Mouse (Mus musculus) olfactory bulb, adult 2 months (tissue): Measurements from ENCODE around the gene Dhcr24. TPM values are rescaled to one million over a fixed set of nuclear protein-coding genes. Genes with fewer than 3 reads are reported as not detected.

ENCODE experiments used
- H3K27ac ChIP-seq: fragments of 200-500 bp; 2 replicates; pipeline ENCODE4 v1.5.1; 2012; ENCODE audit warnings: low read depth, low read length; ENCODE audit not compliant: insufficient read depth
- H3K4me1 ChIP-seq: fragments of 200-500 bp; 2 replicates; pipeline ENCODE4 v1.6.1; 2012; ENCODE audit warnings: low read length; ENCODE audit not compliant: control insufficient read depth, insufficient read depth
- H3K4me3 ChIP-seq: fragments of 200-500 bp; 2 replicates; pipeline ENCODE4 v1.5.1; 2012; ENCODE audit warnings: mild to moderate bottlenecking, low read depth, low read length, moderate library complexity; ENCODE audit not compliant: insufficient read depth
- CTCF ChIP-seq: fragments of 200-500 bp; IDR thresholded peaks from 2 replicates; pipeline ENCODE4 v1.5.1; 2012; ENCODE audit warnings: low read depth, mild to moderate bottlenecking, low read length, moderate library complexity; ENCODE audit not compliant: insufficient read depth
- POLR2A ChIP-seq: fragments of 200-500 bp; IDR thresholded peaks from 2 replicates; pipeline ENCODE4 v1.6.1; 2012; ENCODE audit warnings: mild to moderate bottlenecking, low read depth, low read length, moderate library complexity; ENCODE audit not compliant: insufficient read depth
- WGBS: fragments of 180-500 bp; shearing (Covaris S2); methylation state at CpG from one replicate; pipeline ENCODE4 v1.1.7; 2018; 5-methylcytosine and 5-hydroxymethylcytosine counted together
- polyA plus RNA-seq: library from polyadenylated mRNA; stranded (reverse); fragments of >200 nt; gene quantifications from 2 replicates; pipeline ENCODE4 v1.2.4, GENCODE M21; 2012; ENCODE audit warnings: low replicate concordance; ENCODE audit not compliant: missing spikeins, insufficient read depth, insufficient read length

Gene Dhcr24
- polyA plus RNA-seq = not detected in 2 replicates

DNA sequence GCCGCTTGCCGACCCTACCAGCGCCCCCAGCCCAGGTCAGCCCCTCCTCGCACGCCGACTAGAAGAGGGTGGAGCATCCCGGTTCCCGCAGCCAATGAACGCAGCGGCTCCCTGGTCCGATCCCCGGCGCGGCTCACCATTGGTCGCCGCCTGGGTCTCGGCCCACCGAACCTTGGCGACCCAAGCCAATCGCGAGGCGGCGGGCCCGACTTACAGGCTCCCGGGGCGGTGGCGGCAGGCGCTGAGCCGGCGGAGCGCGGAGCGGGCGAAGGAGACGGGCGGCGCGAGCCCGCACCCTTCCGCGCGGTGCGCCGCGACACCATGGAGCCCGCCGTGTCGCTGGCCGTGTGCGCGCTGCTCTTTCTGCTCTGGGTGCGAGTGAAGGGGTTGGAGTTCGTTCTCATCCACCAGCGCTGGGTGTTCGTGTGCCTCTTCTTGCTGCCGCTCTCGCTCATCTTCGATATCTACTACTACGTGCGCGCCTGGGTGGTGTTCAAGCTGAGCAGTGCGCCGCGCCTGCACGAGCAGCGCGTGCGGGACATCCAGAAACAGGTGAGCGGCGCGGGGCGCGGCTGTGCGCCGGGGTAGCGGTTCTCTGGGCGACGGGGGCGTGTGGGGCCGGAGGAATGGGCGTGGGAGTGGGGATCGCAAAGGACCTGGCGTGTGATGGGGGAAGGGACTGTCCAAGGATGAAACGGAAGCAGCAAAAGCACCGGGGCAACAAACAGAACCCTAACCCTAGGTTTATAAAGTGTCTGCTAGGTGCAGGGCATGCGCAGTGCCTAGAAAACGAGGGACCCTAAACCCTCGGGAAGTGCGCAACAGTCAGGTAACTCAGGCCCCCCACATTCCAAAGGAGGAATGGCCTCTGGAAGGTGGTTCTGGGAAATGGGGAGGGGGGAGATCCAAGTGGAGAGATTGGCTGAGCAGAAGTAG, at the start of gene Dhcr24:
TSS of gene Dhcr24 (plus strand) at position 193 of the 936 bp plus-strand sequence.
- TF ChIP-seq CTCF (no peak), POLR2A (peak; percentile 84)
- under 1% methylated on average over 87 of the region's 89 CpGs for WGBS
- H3K4me3 ChIP-seq = peak within 1 kb of the TSS; percentile 72
- peak within 1 kb of the TSS; percentile 26 for H3K27ac ChIP-seq
- H3K4me1 ChIP-seq = peaks cover 23% of the 10 kb centered on the region

- Histone ChIP-seq H3K4me3 (no peak overlapping the region), H3K4me1 (no peaks in the 10 kb centered on the region), H3K27ac (no peak overlapping the region)
- WGBS = 72% methylated on average over 6 of the region's 6 CpGs
- TF ChIP-seq CTCF (no peak), POLR2A (no peak)
Measured at GRCm38 (mm10) chr4:106514606-106515005, 46.2 kb upstream of the Dhcr24 start.

GRCm38 (mm10) chr4:106522547-106522946, 38.3 kb upstream of the Dhcr24 start:
- 77% methylated on average over 3 of the region's 3 CpGs for WGBS
- TF ChIP-seq POLR2A (no peak), CTCF (no peak)
- Histone ChIP-seq H3K27ac (no peak overlapping the region), H3K4me1 (no peaks in the 10 kb centered on the region), H3K4me3 (no peak overlapping the region)

GRCm38 (mm10) chr4:106524131-106524530, 36.7 kb upstream of the Dhcr24 start:
- 86% methylated on average over 2 of the region's 2 CpGs for WGBS
- Histone ChIP-seq H3K27ac (no peak overlapping the region), H3K4me1 (peaks cover 5% of the 10 kb centered on the region), H3K4me3 (no peak overlapping the region)
- no peak for TF ChIP-seq POLR2A
- no peak for TF ChIP-seq CTCF

DNA sequence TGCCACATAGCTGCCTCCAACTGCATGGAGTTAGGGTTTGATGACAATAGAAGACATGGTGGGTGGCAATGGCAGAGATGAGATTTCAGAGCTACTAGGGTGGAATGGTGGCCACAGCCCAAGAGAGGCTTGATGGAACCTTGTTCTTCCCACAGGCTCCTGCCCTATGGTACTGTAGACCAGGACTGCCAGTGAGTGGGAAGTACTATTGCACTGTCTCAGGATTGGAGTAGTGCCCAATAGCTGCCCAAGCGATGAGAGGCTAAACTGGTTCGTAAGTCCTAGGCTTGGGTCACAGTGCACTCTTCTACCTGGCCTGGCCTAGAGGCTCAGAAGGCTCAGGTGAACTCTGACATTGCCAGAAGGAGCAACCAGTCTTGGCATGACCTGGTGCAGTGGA, 35.8 kb upstream of the Dhcr24 start:
- Histone ChIP-seq H3K27ac (no peak overlapping the region), H3K4me1 (peaks cover 12% of the 10 kb centered on the region), H3K4me3 (no peak overlapping the region)
- 98% methylated on average over 2 of the region's 2 CpGs for WGBS
- TF ChIP-seq POLR2A (no peak), CTCF (no peak)

DNA sequence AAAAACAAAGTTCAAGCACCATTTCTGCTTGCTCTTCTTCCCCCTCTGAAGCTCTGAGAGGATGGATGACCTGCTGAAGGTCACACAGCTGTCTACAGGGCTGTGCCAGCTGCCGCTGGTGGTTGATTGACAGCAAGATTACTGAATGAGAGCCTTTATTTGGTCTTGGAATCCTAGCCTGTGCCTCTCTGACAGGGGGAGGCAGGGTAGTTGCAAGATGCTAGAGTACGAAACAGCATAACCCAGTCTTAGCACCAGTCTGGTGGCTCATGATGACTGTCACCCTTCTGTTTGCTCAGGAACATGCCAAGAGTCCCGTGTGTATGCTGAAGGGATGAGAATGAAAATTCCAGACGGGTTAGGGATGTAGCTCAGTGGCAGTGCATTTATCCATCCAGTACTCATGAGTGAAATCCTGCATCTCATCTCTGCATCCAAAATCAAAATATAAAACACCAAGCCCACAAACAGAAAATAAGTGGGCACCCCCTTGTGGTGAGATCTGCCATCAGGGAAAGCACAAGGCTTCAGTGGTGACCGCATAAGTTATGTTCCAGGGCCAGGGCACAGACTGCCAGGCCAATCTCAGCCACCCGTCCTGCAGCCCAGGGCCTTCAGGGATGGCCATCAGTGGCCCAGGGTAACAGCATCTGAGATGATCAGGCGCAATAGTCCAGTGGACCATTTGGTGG, 32.8 kb upstream of the Dhcr24 start:
- peak; percentile 43; the same call in 1 of the 2 replicates for TF ChIP-seq CTCF
- no peak for TF ChIP-seq POLR2A
- H3K27ac ChIP-seq = 0 out of 2 replicates have a peak overlapping the region, but pooled peaks have one; percentile 33
- 72% methylated on average over 7 of the region's 7 CpGs for WGBS

DNA sequence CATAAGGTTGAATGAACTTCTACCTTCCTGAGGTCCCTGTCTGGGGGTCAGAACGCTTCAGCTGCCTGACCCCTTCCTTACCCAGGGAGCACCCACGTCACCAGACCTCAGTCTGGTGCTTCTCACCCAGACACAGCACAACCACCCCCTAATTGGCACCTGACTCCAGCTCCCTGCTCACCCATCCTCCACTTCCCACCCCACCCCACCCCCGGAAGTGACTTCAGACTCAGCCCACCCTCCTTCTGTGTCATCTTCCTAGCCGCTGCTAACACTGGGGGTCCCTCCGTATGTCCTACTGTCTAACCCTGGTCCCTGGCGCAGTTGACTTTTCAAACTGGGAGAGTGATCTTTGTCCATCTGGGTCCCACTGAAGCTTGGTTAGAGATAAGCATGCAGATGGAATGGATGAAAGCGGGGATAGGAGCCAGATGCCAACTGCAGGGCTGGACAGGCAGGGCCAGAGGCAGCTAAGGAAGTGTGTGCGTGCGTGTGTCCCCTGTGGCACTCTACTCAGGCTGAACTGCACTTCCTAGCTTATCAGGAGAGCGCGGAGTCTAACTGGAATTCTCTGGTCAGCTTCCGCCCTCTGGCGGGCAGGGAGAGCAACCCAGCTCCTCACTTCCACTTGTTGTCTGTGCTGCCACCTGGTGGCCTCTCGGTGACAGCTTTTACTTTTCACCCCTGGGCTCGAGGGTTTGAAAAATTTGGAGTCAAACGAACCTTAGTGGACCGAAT, 31.3 kb upstream of the Dhcr24 start:
- peak; percentile 100 for TF ChIP-seq CTCF
- no peak for TF ChIP-seq POLR2A
- H3K27ac ChIP-seq = no peak overlapping the region
- H3K4me3 ChIP-seq = no peak overlapping the region
- WGBS = 13% methylated on average over 17 of the region's 17 CpGs
- H3K4me1 ChIP-seq = peaks cover 12% of the 10 kb centered on the region

More for the DNA sequence above, 32.8 kb upstream of the Dhcr24 start:
- Histone ChIP-seq H3K4me3 (no peak overlapping the region), H3K4me1 (peaks cover 12% of the 10 kb centered on the region)

- TF ChIP-seq CTCF (no peak), POLR2A (no peak)
- 71% methylated on average over 9 of the region's 9 CpGs for WGBS
- Histone ChIP-seq H3K27ac (no peak overlapping the region), H3K4me3 (no peak overlapping the region), H3K4me1 (peaks cover 12% of the 10 kb centered on the region)
Measured at GRCm38 (mm10) chr4:106530113-106530482, 30.7 kb upstream of the Dhcr24 start.
